Mouse (Mus musculus) large intestine, adult 2 months (tissue): ENCODE measurements around the gene Gm49450. TPM values are rescaled to one million over a fixed set of nuclear protein-coding genes. Genes with fewer than 3 reads are reported as not detected.
A peak's percentile ranks its signal among the peaks of the same experiment; 100 is the strongest.
"Not testable (repeated sequence)": the region's sequence is repeated elsewhere in the genome, so short reads cannot be mapped to it uniquely, and the experiment has no call there.

Experiments
- DNase-seq: peaks from one replicate; pipeline ENCODE4 v3.0.0-alpha.2; 2012; ENCODE audit warnings: low read depth, low spot score
- WGBS: fragments of 180-500 bp; shearing (Covaris S2); methylation state at CpG from one replicate; pipeline ENCODE4 v1.1.7; 2018; 5-methylcytosine and 5-hydroxymethylcytosine counted together
- polyA plus RNA-seq: library from polyadenylated mRNA; depleted of rRNA; stranded (reverse); fragments of >200 nt; gene quantifications from 2 replicates; pipeline ENCODE4 v1.2.3, GENCODE M21; 2012

Gene Gm49450
- polyA plus RNA-seq, 1 experiment, result 0.55 TPM

DNA sequence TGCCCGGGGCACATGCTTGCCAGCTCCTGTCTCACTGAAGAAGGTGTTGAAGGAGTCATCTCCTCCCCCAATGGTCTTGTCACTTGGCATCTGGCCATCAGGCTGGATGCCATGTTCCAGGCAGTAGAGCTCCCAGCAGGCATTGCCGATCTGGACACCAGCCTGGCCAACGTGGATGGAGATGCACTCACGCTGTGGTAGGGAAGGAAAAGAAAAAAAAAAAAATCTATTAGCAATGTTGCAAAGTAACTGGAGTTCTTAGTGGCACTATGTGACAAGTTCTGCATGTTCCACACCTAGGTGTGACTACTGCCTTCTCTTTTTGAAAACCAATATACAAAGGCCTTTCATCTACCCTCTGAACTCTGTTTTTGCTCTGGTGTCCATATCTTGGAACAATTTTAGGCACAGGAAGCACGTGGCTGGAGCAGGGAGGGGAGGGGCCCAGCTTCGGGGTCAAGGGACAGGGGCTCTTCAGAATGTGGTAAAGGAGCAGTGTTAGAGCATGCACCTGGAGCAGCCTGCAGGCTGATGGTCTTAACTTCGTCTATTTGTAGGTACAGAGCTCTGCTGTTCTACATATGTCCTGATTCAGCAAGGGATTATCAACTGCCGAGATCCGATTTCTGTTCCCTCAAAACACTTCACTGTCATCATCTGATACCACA lies 20.2 kb downstream of the Gm49450 start:
- under 1% methylated on average over 8 of the region's 9 CpGs for WGBS
- DNase-seq, result not testable (repeated sequence)

DNA sequence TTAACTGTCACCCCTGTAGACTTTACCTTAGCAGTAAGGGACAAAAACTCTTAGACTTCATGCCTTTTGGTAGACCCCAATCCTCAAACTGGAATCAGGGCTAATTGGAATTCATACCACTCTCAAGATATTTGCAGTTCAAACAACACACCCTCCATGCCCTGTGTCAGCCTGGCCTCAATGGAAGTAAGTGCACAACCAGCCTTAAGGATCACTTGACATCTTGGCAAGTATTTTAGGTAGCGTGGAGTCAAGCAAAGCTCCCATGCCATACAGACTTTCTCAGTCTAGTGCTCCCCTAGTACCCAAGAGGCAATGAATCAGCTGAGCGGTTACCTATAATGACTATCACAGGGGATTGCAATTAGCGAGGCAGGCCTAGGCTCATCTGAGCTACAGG lies 22.4 kb downstream of the Gm49450 start:
- 78% methylated on average over 3 of the region's 3 CpGs for WGBS
- DNase-seq, result no peak

DNA sequence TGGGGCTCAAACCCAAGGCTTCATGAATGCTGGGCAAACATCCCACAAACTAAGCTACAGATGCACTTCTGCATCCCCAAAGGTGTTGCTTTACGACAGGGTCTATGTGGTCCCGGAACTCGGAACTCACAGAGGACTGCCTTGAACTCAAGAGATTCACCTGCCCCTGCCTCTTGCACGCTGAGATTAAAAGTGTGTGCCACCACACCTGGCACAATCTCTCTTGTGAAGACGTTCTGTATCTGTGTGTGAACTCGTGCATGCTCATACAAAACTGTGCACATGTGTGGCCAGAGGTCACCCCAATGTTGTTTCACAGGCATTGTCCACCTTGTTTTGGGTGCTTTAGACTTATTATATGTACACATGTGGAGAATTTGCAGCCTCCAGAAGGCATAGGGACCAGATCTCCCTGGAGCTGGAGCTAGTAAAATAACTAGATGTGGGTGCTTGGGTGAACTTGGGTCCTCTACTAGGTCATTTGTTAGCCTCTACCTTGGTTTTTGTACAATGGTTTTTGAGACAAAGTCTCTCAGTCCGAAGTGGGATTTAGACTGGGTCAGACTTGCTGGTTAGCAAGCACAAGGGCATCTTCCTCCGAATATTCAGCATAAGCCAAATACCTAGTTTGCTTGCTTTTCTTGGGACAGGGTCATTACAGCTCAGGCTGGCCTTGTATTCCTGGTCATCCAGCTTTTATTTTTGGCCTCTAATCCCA lies 23.2 kb downstream of the Gm49450 start:
- WGBS, result 39% methylated on average over 8 of the region's 8 CpGs

DNA sequence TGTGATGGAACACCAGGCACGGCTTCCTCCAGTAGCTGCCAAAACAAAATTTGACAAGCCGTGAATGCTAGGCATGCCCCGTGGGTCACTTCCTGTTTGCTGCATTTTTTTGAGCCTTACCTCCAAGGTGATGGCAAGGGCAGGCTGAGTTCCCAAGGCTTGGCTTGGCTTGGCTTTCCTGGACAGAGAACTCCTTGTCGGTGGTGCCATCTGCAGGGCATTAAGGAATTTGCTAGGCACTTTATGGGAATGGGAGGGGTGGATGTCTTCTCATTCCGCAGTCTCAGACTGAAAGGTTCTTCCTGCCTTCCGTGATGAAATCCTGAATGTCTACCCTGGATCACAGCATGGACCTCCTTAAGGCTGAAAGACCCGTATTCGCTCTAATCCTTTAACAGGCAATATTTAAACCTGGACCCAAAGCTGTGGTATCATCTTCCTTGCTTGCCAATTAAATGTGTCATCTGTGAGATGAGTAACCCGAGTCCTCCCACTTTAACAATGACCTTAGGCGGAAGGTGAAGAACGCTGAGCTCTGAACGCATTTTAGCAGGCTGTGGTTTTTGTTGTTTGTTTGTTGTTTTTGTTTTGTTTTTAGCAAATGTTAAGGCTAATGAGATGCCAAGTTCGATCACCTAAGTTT lies 24.6 kb downstream of the Gm49450 start:
- DNase-seq, result peak; percentile 81
- 11% methylated on average over 13 of the region's 13 CpGs for WGBS

More for the DNA sequence above, 23.2 kb downstream of the Gm49450 start:
- no peak for DNase-seq

DNA sequence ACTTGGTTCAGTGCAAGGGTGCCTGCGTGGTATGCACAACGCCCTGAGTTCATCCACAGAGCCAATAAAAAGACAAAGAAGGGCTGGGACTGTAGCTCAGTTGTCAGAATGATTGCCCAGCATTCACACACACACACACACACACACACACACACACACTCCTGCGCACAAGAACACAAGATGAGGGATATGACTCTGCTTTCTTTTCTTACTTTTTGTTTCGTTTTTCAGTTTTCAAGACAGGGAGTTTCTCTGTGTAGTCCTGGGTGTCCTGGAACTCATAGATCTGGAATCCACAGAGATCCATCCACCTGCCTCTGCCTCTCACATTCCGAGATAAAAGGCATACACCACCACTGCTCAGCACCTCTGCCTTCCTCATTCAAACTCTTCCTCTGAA lies 25.8 kb downstream of the Gm49450 start:
- WGBS, result 44% methylated on average over 5 of the region's 5 CpGs
- DNase-seq, result no peak

DNA sequence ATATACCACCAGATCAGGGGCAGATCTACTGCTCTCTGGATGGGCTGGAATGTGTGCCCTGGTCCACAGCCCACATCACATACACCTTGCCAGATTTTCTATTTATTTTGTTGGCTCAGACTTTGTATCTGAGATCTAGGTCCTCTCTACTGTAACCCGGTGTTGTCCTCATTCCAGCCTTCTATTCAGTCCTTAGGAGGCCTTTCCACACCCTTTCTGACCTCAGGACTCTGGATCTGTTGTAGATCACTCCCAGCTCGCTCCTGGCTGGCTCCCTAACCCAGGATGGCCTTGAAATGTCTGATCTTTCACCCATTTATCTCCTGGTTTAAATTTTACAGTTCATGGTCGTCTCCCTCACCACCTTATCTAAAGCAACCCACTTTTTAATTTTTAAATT lies 28.7 kb downstream of the Gm49450 start:
- 49% methylated on average over 3 of the region's 3 CpGs for WGBS
- DNase-seq, result no peak

DNA sequence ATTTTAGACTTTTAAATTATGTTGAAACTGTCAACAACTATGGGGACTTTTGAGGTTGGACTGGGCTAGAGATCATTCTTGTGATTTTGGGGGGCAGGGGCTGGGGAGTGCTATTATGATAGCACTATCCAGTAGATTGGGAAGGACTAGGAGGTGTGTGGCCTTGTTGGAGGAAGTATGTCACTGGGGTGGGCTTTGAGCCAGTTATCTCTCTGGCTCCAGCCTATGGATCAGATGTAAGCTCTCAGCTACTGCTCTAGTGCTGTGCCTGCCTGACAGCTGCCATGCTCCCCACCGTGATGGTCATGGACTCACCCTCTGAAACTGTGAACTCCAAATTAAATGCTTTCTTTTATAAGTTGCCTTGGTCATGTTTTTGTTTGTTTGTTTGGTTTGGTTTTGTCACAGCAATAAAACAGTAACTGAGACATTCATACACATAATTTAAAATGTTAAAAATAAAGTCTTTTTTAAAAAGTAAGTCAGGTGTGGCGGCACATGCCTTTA lies 30.3 kb downstream of the Gm49450 start:
- 72% methylated on average over 2 of the region's 2 CpGs for WGBS
- DNase-seq, result no peak

DNA sequence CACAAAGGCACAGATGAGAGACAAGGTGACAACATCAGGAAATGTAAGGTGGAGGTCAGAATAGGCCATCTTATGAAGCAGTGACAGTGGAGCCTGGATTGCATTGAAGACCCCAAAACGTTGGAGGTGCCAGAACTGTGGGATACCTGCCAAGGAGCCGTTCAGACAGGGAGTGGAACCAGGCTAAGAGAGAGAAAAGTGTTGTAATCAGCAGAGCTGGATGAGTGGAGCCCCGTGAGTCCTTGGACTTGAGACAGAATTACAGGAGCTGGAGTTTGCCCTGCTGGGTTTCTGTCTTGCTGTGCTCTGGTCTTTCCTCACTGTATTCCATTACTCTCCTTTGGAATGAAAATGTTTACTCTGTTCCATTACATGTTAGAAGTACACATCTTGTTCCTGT lies 30.8 kb downstream of the Gm49450 start:
- 20% methylated on average over 3 of the region's 3 CpGs for WGBS
- no peak for DNase-seq

DNA sequence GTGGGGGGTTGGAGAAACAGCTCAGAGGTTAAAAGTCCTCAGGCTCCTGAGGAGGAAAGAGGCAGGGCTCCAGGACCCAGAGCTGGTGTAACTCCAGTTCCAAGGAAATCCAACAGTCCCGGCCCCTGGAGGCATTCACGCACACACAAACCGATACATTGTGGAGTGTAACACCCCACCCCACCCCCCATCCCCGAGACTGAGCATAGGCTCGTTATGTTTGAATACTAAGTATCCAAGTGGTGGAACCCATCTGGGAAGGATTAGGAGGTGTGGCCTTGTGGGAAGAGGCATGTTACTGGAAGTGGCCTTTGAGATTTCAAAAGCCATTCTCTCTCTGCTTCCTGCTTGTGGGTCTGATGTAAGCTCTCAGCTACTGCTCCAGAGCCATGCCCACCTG lies 31.8 kb downstream of the Gm49450 start:
- DNase-seq, result no peak
- 90% methylated on average over 5 of the region's 5 CpGs for WGBS

DNA sequence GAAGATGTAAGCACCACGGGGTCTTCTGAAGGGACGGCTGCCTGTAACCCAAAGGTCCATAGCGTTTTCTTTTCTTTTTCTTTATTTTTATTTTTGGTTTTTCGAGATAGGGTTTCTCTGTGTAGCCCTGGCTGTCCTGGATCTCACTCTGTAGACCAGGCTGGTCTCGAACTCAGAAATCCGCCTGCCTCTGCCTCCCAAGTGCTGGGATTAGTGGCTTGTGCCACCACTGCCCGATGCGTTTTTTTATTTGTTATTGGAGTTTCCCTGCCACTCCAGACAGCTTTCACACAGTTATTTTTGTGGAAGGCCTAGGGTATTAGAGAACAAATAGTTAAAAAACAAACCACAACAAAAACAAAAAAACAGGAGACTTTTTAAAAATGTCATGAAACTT lies 34.9 kb downstream of the Gm49450 start:
- DNase-seq, result not testable (repeated sequence)
- WGBS, result 7% methylated on average over 8 of the region's 8 CpGs

DNA sequence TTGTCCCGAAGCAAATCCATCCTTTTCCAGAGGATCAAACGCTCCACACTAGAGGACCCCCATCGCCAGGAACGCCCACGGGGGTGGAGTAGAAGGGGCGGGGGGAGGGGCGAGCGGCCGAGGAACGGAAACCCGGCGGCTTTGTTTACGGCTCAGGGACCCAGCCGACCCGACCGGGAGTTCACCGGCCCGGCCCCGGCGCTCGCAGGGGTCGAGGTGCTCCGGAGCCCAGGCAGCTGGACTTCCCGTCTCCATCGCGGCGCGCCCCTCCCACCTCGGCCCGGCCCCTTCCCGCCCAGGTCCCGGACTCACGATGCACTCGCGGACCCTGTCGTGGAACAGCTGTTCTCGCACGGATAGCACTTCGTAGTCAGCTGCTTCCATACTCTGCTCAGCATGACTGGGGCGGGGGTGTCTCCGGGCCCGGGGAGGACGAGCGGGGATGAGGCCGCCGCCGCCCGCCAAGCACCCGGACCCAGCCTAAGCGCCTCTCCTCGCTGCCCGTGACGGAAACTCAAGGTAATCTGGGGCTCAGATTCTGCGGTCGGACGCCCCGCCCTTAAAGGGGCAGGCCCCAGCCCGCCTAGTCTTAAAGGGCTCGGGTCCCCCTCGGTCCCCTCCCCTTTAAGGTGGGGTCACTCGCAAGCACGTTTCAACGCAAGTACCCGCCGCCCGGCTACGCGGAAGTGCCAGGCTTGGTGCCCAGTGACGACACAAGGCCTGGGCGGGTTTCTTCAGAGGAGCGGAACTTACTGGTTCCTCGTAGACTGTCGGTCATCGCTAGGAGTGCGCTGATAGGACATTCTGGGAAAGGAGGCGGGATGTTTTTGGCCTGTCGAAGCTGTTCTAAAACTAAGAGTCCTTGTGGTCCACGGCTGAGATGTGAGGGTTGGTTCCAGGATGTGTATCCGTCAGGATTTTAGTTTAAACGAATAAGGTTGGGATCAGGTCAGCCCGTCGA lies 35.5 kb downstream of the Gm49450 start, which contains the start of gene Lmbr1l:
Gene Lmbr1l, minus strand, starts transcription at position 694 of the 961 bp plus-strand sequence.
- WGBS, result under 1% methylated on average over 82 of the region's 82 CpGs
- DNase-seq, result peak; percentile 97

DNA sequence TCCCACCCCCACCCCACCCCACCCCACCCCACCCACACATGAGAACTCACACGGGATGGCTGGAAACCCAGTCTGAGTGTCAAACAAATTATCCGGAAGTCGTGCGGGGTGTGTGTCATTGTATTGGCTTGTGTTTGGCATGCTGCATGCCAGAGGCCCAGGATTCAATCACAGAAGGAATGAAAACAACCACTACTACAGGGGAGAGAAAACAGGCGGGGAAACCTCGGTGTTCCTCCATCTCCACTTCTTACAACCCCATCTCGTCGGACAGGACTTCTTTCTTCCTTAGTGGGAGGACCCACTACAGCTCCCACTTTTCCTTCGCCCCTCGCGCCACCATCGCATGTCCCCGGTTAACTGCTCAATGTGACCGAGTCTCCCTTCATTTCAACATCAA lies 36.3 kb downstream of the Gm49450 start:
- DNase-seq, result no peak
- 2% methylated on average over 14 of the region's 14 CpGs for WGBS

DNA sequence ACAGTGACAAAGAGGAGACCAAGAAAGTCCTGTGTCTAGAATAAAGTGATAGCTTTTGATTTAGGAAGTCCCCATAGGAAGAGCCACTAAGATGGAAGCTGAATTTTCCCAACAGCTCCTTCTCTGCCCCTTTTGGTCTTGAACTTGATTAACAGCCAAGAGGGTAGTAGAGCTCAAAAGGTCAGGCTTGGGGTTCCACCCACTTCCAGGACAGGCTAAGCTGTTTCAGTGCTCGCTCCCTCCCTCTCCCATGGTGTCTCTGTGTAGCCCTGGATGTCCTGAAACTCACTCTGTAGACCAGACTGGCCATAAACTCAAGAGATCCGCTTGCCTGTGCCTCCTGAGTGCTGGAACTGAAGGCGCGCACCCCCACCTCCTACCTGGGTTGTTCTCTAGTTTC lies 37.3 kb downstream of the Gm49450 start:
- no peak for DNase-seq
- 91% methylated on average over 4 of the region's 4 CpGs for WGBS

DNA sequence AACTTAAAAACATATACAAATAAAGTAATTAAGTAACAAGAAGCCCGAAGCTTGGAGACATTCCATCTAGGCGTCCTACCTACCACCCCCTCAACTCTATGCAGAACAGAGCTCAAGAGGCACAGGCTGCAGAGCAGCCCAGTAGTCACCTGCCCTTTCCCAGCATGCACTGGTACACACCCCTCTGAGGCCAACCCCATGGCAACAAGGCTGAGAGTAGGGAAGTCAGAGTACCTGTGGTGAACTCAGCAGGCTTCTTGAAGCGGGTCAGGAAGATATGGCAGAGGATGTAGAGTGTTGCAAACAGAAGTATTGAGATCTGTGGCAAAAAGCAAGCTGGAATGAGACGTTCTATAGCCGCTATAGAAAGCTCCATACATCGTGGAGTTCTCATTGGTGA lies 38.4 kb downstream of the Gm49450 start:
- WGBS, result 93% methylated on average over 6 of the region's 6 CpGs
- no peak for DNase-seq

DNA sequence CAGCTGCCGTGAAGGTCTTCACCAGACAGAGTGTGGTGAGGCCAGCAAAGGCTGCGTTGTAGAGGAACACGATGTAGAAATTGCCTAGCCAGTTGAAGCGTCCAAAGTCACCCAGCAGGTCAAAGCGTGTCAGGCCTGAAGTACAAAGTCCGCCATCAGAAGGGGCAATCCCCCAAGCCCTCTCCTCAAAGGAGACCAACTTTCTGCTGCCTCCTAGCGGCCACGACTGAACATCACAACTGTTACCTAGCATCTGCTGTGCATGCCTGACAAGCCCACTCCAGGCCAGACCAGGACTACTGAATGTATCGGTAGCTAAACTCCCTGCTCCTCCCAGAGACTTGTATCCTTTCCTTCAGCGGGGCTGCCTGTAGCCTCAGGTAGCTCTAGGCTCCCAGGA lies 48.7 kb downstream of the Gm49450 start:
- no peak for DNase-seq
- 51% methylated on average over 10 of the region's 10 CpGs for WGBS

DNA sequence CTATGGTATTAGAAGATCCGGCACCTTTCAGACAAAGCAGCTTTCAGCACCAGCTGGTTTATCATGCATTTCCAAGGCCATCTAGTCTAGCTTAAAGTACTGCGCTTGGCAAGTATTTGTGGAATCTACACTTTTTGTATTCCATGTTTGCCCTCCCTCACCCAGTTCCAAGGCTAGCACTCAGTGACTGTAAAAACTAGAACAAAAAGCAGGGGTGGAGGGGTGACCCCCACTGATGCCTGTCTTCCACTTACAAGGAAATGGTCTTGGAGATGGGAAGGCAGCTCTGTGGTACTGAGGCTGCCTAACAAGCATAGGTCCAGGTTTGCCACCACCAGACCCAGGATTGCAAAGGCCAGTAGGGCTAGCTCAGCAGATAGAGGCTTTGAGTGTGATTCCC lies 50.8 kb downstream of the Gm49450 start:
- WGBS, result 88% methylated on average over 2 of the region's 2 CpGs
- DNase-seq, result no peak

DNA sequence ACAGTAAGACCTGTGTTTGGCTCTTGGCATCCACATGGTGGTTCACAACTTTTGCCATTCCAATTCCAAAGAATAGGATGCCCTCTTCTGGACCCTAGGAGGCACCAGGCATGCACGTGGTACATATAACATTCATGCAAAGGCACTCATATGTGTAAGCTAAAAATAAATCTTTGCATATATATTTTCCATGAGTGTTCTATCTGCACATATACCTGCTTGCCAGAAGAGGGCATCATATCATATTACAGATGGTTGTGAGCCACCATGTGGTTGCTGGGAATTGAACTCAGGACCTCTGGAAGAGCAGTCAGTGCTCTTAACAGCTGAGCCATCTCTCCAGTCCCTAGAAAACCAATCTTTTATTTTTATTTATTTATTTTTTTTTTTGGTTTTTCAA lies 51.8 kb downstream of the Gm49450 start:
- WGBS, result 45% methylated on average over 1 of the region's 1 CpGs
- DNase-seq, result no peak

DNA sequence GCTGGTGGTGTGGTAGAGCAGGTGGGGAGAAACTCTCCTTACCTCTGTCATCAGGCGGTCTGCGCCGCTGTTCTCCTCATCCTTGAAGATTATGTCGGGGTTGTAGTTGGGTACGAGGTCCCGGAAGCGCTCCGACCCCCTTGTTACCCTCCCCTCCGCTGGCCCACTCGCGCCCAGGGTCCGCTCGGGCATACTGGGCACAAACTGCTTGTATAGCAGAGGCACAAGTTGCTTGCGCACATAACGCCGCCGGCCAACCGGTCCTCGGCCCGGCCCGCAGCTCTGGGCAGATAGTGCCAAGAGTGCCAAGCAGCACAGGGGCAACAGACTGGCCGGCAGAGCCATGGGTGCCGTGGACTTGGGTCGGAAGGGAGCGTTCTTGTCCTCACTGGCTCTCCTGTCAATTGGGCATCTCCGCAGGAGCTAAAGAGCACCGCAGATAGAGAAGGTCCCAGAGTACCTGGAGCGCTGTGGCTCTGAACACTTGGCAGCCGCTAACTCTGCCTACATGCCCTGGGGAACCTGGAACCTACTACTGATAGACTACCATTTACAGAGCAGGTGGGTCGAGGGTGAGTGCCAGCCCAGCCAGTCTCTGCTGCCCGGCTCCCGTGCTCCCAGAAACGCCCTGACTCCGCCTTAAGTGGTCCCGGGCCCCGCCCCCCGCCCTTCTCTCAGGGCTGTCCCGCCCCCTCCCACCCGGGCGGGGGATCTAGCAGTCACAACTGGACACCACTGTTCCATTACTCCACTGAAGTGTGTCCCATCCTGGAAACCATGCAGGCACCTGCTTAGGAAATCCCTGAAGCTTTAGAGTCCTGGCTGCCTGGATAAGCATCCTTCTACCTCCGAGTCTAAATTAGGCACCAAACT lies 55.2 kb downstream of the Gm49450 start, which contains the start of gene Dhh:
Gene Dhh, minus strand, starts transcription at position 613 of the 873 bp plus-strand sequence.
- DNase-seq, result no peak
- WGBS, result 3% methylated on average over 41 of the region's 41 CpGs

DNA sequence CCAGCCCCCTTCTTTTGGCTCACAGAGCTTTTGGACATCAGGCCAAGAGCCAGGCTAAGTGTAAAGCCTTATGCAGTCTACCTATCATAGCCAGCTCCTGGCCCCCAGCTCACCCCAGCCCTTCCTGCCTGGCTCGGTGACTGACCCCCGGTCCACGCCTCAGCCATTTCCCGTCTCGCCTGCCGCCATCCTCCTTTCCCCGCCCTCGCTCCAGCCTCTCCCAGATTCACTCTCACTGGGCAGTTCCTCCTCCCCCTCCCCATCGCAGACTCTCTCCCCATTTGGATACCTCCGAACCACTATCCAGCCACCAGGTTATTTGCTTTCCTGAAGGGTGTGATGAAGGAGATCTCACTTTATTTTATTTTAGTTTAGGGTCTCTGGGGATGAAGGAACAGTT lies 55.9 kb downstream of the Gm49450 start:
- DNase-seq, result no peak
- WGBS, result 7% methylated on average over 10 of the region's 10 CpGs
